Mouse (Mus musculus) mouse embryonic stem cell (cell line): ENCODE results near the gene Cyb561d2.
"Not testable (repeated sequence)": the region's sequence is repeated elsewhere in the genome, so short reads cannot be mapped to it uniquely, and the experiment has no call there.

Source experiments
- in situ Hi-C, 2 experiments: fragments of 300-500 bp; cut with MboI; formaldehyde crosslinking; loops; 1 replicate in 1 of 2; 3 replicates in 1 of 2; pipeline ENCODE4 v1.14.3; 2019 to 2020; ENCODE audit warnings: low sequenced_read_pairs in 2 of 2, low pct_unique_long_range_greater_than_20kb in 1 of 2, mixed read lengths in 1 of 2; ENCODE audit not compliant: unreplicated experiment in 1 of 2

Cyb561d2 gene

DNA sequence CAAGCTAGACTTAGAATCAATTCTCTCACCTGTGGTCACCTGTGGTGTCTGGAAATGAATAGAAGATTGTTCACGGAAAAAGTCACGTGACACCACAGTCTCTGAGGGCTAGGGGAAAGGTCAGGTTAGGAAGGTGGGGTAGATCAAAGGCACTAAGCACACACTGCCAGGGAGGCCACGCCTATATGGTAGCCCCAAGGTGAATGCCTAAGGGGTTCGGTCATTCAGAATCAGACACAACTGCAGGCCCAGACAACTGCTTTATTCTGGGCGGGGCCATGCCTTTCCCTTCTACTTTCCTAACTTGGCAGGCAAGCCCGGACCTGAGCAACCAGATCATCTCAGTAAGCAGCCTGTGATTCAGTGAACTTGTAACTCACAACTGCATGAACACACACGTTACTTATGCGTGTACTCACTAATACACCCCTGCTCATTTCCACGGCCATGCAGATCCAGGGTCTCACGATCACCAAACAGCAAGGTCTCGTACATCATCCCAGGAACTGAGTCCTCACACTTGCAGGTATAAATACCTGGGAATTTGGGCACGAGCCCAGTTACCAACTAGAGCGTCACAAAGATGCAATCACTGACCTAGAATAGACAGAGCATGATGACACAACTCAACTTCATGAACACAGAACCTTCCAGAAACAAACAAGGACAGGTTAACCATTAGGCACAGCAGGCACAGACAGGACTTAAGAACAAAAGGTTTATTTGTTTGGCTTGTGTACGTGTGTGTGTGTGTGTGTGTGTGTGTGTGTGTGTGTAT, 33.8 kb upstream of the Cyb561d2 start:
- in situ Hi-C loops = no loop called here

DNA sequence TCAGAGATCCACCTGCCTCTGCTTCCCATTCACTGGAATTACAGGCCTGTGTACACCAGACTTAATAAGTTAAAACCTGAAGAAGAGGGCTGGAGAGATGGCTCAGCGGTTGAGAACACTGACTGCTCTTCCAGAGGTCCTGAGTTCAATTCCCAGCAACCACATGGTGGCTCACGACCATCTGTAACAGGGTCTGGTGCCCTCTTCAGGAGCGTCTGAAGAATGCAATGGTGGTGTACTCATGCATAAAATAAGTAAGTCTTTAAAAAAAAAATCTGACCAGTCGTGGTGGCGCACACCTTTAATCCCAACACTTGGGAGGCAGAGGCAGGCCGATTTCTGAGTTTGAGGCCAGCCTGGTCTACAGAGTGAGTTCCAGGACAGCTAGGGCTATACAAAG, 31.8 kb upstream of the Cyb561d2 start:
- in situ Hi-C loops = not testable (repeated sequence)

DNA sequence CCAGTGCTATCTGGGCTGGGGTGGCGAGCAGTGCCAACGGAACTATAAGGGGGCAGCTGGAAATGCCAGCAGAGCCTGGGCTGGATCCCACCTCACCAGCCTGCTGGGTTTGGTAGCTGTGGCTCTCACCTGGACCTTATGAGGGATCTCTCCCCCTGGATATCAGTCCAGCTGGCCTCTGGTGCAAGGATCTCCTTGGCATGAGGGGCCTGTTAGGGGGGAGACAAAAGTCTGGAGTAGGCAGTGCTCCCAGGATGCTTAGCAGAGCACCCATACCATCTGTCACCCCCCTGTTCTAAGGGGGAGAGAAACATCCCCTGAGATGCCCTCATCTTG, 30.3 kb upstream of the Cyb561d2 start:
- in situ Hi-C loops = no loop called here

DNA sequence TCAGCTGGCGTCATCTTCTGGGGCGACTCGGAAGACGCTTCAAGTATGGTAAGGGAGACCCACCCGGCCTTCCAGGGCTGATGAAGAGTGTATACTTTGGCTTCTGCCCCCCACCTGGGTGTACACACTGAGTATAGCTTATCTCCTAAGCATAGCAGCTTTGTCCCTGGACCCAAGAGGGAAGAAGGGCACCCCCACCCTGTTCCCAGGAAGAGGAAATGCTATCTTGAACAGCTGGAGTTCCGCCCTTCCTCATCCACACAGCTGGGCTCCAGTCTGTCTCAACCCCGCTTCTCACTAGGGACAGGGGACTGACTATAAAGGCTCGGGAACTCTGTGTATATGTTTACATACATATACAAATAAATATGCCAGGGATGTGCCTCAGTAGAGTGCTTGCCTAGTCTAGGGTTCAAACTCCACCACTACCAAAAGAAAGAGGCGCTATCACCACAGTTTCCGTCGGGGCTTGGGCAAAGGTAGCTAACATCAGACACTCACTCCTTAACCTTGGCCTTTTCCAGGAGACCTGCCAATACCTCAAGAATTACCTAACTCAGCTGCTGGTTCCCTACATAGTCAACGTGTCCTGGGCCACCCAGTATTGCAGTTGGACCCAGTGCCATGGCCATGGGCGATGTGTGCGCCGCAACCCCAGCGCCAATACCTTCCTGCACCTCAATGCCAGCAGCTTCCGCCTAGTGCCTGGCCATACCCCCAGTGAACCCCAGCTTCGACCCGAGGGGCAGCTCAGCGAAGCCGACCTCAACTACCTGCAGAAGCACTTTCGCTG, 29.7 kb upstream of the Cyb561d2 start:
- in situ Hi-C loops = no loop called here

DNA sequence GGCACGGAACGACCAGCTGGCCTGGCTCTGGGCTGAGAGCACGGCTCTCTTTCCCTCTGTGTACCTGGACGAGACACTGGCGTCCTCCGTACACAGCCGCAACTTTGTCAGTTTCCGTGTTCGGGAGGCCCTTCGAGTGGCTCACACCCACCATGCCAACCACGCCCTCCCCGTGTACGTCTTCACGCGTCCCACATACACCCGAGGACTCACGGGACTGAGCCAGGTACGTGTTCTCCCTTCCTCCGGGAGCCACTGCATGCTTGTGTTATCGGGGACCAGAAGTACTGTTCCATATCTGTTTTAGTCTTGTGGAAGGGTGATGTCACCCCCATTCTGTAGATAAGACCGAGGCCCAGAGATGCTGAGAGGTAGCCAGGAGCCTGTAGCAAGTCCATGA, 28.9 kb upstream of the Cyb561d2 start:
- in situ Hi-C loops = no loop called here

DNA sequence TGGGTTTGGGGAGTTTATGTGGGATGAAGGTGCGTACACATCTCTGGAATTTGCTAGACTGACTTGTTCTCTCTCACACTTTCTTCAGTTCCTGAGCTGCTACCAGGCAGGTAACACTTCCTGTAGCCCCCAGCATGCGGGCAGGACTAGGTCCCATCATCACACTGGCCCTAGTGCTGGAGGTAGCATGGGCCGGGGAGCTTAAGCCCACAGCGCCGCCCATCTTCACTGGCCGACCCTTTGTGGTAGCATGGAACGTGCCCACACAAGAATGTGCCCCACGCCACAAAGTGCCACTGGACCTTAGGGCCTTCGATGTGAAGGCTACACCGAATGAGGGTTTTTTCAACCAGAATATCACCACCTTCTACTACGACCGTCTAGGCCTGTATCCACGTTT, 28.0 kb upstream of the Cyb561d2 start:
- in situ Hi-C loops = no loop called here

DNA sequence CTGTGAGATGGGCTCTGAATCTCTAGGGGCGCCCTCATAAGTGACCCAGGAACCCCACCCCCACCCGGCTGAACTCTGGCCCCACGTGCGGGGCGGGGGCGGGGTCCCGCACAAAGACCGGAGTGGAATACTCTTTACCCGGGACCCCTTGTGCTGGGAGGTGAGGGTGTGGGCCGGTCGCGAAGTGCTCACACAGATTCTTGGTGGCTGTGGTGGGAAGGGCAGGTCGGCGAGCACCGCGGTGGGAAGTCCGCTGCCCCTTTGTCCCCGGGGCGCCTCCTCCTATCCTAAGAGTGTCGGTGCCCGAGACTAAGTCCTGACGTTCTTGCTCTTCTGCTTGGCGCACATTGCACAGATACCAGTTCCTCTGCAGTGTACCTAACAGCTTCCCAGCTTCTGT, 27.3 kb upstream of the Cyb561d2 start:
- in situ Hi-C loops = no loop called here

DNA sequence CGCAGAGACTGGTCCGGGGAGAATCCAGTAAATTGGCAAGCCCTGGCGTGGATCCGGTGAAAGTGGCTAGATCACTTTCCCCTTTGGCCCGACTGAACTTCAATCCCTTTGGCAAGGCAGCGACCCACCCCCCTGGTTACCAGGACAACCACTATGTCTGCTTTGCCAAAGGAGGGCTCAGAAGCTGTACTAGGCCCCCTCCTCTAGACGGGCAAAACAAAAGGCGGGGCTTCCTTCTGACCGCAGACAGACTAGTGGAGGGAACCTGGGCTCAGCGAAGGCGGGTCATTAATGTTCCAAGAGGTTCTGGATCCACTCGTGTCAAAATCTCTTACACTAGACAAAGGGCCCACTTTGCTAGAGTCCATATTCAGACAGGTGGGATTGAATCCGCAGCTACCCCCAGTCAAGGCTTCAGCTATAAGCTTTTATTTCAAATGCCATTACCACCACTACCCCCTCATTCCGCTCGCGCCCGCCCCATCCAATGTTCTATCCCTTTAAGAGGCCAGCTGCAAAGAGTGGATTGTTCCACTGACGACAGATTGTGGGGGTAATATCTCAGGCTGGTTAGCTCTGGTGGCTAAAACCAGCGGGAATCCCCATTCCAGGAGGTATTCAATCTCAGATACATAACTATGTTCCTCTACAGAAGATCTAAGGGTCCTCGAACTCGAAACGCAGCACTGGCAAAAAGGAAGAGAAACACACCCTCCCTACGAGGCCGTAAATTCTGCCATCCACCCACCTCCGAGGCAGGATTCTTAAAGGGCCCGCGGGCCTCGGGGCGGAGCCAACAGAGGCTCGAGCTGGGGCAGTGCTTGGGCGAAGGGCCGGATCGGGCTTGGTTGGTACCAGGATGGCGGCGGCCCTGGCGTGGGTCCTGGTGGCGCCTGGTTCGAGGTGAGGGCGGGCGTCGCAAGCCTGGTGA, 26.6 kb upstream of the Cyb561d2 start:
- in situ Hi-C loops = no loop called here

DNA sequence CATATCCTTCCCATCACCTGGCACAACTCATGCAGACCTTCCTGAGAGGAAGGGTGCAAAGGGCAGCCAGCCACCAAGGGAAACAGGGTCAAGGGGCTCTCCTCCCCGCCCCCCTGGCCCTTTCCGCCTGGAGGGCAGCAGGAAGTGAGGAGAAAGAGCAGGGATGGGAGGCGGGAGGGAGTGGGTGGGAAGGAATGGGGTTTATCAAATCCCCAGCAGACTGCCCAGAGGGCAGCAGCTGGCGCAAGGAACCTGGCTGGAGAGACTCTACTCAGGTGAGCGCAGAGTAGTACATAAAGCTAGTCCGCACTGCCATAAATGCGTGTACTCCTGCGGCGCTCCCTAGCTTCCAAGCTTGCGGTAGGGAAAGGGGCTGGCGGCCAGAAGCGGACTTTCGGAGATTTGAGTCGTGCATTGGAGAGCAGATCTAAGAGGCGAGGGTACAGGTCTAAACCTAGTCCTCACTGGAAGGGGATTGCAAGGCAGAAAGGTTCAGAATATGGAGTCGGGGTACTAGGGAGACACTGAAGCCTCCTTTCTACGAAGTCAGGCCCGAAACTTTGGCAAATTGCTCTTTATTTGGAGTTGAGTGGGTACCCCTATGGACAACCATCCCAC, 25.8 kb upstream of the Cyb561d2 start, which contains the start of gene Hyal2:
Hyal2 (plus strand) TSS at position 244 of the 618 bp plus-strand sequence.
- in situ Hi-C loops = no loop called here

DNA sequence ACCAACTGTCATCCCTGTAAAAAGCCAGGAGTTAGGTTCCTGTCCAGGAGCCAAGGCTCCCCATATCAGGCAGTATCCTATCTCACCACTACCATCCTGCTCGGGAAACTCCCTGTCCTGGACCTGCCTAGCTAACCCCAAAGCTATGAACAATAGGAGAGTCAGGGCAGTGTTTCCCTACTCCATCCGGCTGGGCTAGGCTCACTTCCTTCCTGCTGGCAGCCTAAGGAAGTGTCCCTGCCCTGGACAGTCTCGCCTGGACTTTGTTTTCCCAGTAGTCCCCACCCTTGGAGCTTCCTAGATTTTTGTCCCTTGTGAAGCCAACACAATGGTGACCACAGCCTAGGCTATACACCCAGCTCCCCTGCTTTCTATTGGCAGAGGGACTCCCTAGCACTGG, 24.9 kb upstream of the Cyb561d2 start:
- in situ Hi-C loops = no loop called here

DNA sequence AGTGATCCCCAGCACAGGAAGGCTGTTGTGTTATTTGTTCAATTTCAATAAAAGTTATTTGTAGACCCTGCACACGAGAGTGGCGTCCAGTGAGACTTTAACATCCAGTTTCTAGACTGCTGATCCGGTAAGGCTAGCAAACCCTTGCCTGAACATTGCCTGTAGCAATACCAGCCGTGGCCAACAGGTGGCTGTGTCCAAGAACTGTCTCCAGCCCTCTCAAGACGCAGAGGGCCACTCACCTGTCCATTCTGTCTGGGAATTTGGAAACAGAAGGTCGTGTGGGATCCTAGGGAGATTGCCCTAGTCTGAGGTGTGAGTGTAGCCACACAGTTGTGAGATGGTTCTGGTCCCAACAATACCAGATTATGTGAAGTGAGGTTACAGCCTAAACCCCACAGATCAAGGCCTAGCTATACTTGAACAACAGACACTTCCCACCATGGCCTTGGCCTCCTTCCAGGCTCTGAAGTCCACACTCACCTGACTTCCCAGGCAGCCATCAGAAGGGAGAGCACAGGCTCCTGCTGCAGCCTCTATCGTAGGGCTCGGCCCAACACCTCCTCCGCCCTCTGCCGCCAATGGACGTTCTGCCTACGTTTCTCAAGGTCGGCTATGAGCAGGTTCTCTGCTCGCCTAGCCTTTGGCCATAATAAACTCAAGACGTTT, 24.2 kb upstream of the Cyb561d2 start:
- in situ Hi-C loops = no loop called here

DNA sequence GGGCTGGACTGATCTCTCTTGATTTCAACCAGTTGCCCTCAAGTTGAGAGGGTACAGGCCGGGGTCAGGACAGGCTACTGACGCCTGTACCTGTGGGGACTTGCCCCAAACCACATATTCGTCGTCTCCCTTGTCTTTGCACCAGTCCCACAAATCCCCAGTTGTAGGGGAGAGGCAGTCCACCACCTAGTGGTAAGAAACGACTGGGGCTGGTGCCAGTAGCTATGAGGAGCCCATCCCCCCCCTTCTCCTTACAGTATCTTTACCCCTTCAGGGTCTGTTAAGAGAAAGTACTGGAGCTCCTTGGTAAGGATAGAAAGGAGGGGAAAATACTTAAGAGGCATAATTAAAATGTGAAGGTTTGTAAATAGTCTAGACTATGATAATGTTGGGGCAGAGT, 23.6 kb upstream of the Cyb561d2 start:
- in situ Hi-C loops = not testable (repeated sequence)

DNA sequence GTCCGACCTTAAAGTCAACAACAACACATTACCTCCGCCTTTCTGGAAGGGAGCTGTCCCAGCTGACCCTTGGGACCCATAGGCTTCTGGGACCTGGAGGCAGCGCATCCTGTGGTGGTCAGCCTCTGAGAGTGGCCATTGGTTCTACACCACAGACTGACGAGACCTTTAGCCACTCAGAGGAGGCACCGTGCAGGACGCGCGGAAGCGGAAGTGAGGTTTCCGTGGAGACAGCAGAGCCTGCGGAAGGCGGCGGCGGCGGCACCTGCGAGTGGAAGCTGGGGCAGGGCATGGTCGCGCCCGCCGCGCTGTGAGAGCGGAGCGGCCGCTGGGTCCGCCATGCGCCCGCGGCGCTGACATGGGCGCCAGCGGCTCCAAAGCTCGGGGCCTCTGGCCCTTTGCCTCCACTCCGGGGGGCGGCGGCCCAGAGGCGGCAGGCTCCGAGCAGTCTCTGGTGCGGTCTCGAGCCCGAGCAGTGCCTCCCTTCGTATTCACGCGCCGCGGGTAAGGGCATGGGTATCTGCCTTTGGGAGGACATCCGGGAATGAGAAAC, 21.1 kb upstream of the Cyb561d2 start, which contains the start of gene Tusc2:
Tusc2 (plus strand) TSS at position 227 of the 553 bp plus-strand sequence.
- in situ Hi-C loops = no loop called here

DNA sequence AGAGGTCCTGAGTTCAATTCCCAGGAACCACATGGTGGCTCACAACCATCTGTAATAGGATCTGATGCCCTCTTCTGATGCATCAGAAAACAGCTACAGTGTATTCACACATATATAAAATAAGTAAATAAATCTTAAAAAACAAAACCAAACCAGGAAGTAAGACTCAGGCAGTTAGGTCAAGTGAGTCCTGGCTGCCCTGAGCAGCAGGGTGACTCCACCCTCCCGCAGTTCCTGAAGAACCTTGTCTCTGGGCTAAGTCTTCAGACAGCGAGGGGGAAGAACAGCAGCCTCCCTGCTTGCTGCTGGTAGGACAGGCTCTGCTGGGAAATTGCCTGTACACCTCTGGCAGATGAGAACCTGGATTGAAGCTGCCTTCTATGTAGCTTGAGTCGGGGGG, 14.4 kb upstream of the Cyb561d2 start:
- in situ Hi-C loops = loop anchor here in 1 of 2 experiments (5.0 kb wide), 1 partner anchor 86 kb away; no protein-coding TSS in a partner anchor

DNA sequence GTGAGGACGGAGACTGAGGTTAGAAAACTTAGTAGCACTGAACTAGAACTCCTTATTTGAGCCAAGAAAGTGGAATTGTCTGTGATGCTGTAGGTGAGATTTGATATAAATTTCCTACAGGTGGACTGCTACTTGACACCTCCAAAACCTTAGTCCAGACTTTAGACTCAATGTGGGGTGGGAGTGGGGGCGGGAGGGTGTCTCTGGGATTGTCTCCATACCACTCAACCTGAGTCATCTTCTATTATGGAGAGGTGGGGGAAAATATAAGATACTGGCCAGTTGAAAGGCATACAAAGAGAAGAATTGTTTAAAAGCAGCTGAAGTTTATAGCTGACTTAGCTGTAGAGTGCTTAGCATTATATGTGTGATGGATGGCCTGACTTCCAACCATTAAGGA, 13.7 kb upstream of the Cyb561d2 start:
- in situ Hi-C loops = loop anchor here in 1 of 2 experiments (5.0 kb wide), 1 partner anchor 87 kb away; no protein-coding TSS in a partner anchor

DNA sequence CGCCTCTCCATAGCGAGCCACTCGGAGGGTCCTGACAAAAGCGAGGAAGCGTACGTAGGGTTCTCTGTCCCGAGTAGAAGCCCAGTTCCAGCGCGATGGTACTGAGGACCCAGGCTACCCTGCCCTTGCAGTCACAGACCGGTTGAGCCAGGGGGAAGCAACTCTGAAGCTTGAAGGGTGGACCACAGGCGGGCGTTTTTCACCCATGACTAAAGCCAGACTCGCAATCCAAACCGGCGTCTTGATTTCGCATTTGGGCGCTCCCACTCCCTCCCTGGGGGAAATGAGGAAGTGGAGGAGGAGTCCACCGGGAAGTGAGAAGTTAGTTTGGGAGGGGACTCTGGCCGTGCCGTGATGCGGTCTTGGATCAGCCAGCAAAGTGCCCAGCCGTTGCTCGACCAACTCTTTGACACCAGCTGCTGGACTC, 13.1 kb upstream of the Cyb561d2 start:
- in situ Hi-C loops = loop anchor here in 1 of 2 experiments (5.0 kb wide), 1 partner anchor 87 kb away; no protein-coding TSS in a partner anchor

DNA sequence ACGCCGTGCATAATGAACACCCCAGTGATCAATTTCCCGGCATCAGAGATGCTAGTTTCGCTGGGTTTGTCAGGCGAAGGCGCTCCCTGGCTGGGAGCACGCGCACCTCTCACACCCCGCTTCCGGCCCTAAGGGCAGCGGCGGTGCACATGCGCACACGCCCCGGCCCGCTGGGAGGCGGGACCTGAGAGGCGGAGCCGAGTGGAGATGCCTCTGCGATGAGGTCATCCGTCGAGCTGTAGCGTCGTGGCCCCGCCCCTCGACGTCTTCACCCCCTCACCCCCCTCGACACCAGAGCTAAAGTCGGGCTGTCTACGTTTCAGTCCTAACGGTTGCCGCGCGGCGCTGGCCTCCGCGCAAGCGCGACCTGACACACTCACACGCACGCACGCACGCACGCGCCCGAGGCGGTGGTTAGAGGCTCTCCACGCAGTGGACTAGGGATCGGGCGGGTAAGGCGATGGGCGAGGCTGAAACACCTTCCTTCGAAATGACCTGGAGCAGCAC, 12.4 kb upstream of the Cyb561d2 start:
- in situ Hi-C loops = no loop called here
